Mouse (Mus musculus) gastrocnemius, adult 2 months (tissue): ENCODE data around the gene Cenpp. TPM values are rescaled to one million over a fixed set of nuclear protein-coding genes. Genes with fewer than 3 reads are reported as not detected.

ENCODE experiments used
- DNase-seq: peaks from one replicate; pipeline ENCODE4 v3.0.0; 2022
- H3K27ac ChIP-seq: fragments of 200-600 bp; 2 replicates; pipeline ENCODE4 v1.8.1; 2022; ENCODE audit warnings: mild to moderate bottlenecking
- H3K4me3 ChIP-seq: fragments of 200-600 bp; 2 replicates; pipeline ENCODE4 v1.8.1; 2022; ENCODE audit warnings: mild to moderate bottlenecking, moderate library complexity
- CTCF ChIP-seq: fragments of 200-600 bp; IDR thresholded peaks from 2 replicates; pipeline ENCODE4 v1.8.1; 2022; ENCODE audit warnings: antibody characterized with exemption, mild to moderate bottlenecking, moderate library complexity
- intact Hi-C: fragments of 180-260 bp; cut with DNase I; formaldehyde crosslinking; loops from one replicate; pipeline ENCODE4 v1.15.1; 2025
- long read RNA-seq, 2 experiments: library from polyadenylated mRNA; stranded (forward); transcript quantifications; one replicate each; pipeline ENCODE4 v2.0.0; 2021
- total RNA-seq, 2 experiments: library from RNA; stranded (reverse); gene quantifications; 2 replicates each; pipeline ENCODE4 v1.2.3; 2021

Gene Cenpp
- under 1 TPM; 0.79 to 0.86 TPM for total RNA-seq
- long read RNA-seq, experiment 1, partial matches to known transcripts: 0 of 16 reads
- long read RNA-seq, experiment 1, other reads (novel, unspliced or antisense): 15 of 16 reads
- long read RNA-seq, experiment 2, partial matches to known transcripts: 0 of 11 reads
- long read RNA-seq, experiment 2, other reads (novel, unspliced or antisense): 11 of 11 reads

DNA sequence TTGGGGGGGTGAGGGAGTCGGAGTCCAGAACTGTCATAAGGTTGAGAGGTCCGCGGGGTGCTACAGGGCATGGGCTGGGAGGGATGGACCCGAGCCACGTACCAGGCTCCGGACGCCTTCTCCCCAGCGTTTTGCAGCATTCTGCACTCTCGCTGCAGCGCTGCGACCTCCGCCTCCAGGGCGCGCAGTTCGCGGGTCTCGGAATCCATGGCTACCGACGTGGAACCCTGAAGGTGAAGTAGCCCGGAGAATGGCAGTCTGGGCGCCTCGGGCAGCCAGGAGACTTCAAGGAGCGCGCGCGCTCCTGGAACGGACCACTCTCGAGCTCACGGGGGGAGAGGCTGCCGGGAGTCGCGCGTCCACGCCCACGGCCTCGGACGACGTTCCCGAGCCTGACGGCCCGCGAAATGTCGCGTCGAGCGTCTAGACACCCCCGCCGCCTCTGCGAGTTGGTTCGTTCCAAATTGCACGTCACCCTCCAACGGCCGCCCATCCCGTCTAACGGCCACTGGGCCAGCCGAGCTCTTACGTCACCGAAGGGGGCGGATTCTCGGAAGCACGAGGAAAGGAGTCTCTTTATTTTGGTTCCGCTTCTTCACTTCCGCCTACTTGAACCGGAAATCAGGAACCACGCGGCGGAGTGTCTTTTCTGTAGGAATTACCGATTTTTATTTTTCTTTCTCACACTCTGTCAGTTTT, at the start of gene Cenpp, which contains the start of gene Nol8:
Cenpp (minus strand) TSS at position 305 of the 699 bp plus-strand sequence.
Nol8 (plus strand) TSS at position 598 of the 699 bp plus-strand sequence.
- Histone ChIP-seq H3K27ac (peak within 1 kb of the TSS; percentile 93), H3K4me3 (peak within 1 kb of the TSS; percentile 79)
- intact Hi-C loops: loop anchor here (5.0 kb wide), 1 partner anchor 325 kb away; no protein-coding TSS in a partner anchor
- TF ChIP-seq CTCF: no peak
- DNase-seq: peak; percentile 100

DNA sequence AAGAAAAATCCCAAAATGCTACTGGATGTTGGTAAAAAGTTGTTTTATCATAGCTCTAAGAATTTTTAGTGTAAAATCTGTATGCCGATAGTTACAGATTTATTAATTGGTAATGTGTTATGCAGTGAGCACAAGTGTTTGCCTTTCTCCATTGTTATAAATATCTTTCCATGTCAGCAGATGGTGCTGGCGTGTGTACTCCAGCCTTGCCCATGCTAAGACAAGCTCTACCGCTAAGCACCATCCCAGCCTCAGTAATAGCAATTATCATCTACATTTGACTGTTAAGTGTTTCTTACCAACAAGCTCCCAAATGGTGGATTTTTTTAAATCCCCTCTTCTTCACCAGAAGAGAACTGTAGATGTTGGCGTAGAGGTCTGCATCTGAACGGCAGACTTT, 38.5 kb upstream of the Cenpp start:
- Histone ChIP-seq H3K27ac (no peak overlapping the region), H3K4me3 (no peak overlapping the region)
- intact Hi-C loops: no loop called here
- DNase-seq: no peak
- no peak for TF ChIP-seq CTCF

DNA sequence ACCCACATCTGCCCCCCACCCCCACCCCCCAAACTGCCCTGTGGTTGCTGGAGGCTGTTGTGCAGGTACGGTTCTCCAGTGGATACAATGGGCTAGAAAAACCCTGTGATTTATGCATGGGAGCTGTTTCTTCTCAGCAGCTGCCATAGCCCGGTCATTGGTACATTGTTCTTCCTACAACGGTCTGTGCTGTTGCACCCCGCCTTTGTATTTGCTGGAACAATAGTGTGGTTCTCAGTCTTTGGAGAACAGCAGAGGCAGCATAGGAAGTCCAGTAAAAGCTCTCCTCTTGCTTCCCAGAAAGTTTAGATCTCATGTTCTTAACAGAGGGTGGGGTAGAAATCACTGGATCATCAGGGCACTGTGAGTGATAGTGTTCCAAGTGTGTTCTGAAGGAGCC, 31.7 kb upstream of the Cenpp start:
- Histone ChIP-seq H3K27ac (peak overlapping the region; percentile 46; the same call in 1 of the 2 replicates), H3K4me3 (no peak overlapping the region)
- no peak for DNase-seq
- intact Hi-C loops: no loop called here
- TF ChIP-seq CTCF: no peak

DNA sequence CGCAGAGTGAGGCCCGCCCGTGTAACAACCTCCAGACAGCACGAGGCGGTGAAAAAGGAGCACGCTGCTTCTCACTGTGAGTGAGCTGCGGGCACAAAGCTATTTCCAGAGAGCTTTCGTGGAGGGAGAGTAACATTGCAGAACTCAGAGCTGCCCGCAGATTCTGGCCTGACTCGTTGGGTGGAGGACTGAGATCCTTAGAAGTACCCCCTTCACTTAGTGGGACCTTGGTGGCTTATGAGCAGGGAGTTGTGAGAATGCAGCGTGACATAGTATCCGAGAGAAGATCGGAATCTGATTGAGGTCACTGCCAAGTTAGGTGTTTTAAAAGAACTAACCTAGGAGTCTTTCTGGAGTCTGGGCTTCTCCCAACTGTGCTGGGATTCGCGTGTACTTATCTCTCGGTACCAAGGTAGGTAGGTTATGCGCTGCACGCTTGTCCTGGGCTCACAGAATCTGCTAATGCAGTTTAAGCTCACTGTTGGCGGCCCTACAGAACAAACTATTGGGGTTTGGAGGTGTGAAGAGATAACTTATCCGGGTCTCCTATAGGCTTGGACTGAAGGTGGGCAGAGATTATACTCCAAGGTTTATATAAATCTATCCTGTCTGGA, 29.8 kb upstream of the Cenpp start:
- DNase-seq: no peak
- H3K4me3 ChIP-seq: peak overlapping the region; percentile 91
- intact Hi-C loops: no loop called here
- H3K27ac ChIP-seq: peak overlapping the region; percentile 91
- no peak for TF ChIP-seq CTCF

DNA sequence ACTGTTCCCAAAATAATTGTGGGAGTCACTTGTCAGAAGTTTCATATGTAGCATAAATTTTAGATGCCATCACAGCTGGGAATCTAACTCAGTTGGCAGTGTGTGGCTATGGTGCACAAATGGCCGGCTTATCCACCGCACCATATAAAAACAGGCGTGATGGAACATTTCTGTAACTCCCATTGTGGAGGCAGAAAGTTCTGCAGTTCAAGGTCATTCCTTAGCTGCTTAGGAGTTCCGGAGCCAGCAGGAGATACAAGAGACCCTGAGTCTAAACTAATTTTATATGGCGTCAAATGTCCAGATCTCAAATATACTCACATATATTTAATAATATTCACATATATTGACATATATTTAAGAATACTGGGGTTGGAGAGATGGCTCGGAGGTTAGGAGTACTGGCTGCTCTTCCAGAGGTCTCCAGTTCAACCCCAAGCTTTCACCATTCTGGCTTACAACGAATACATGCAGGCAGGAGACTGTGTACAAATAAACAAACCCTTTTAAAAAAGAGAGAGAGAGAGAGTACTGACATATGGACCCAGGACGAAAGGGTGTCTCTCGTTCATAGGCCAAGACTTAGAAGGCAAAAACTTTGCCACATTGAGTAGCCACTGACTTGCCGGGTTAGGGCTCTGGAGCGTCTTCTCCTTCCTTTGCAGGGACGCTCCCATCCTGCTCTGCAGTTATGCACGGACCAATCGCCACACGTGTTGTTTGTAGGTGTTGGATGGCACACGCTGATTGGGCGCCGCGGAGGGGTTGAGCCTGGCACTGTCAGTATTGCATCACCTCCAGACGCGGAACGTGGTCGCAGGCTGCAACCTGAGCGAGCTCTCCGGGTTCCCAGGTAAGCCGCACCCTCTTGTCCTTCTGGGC, 29.0 kb upstream of the Cenpp start, which contains the start of gene Iars:
Iars (plus strand) TSS at position 750 of the 882 bp plus-strand sequence.
- TF ChIP-seq CTCF: no peak
- DNase-seq: peak; percentile 99
- H3K4me3 ChIP-seq: peak within 1 kb of the TSS; percentile 91
- peak within 1 kb of the TSS; percentile 91 for H3K27ac ChIP-seq
- intact Hi-C loops: no loop called here

DNA sequence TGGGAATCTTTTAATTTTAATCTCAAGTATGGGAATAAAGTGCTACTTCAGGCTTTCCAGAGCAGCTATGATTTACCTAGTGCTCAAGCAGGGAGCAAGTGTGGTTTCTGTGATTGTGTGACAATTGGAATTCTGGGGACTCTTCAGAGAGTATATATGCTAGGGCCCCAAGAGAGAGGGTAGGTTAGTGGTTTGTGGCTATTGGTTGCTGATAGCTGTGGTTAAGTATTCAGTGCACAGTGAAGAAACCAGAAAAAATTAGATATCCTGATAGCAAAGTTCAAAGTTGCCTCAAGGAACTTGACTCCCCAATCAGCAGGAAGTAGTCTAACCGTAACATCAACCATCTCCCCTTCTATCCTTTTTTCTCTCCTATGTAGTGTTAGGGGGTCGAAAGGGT, 25.2 kb upstream of the Cenpp start:
- TF ChIP-seq CTCF: no peak
- no peak overlapping the region for H3K4me3 ChIP-seq
- intact Hi-C loops: no loop called here
- no peak overlapping the region for H3K27ac ChIP-seq
- DNase-seq: no peak

DNA sequence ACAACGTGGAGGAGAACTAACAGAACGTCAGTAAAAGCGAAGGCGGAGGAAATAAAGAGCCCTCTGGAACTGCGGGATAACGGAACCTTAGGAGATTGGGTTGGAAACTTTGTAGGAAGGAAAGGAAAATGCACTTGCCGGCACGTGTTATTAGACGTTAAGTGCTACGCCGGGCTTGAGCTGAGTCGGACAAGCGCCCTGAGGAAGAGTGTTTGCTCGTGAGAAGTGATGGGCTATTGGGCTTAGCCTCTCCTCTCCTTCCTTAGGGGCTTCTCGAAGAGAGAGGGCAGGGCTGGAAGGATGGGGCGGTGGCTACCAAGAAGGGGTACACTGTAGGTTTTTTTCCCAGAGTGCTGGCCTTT, 576 bp upstream of the Cenpp start:
- no peak for TF ChIP-seq CTCF
- intact Hi-C loops: loop anchor here (5.0 kb wide), 1 partner anchor 326 kb away; no protein-coding TSS in a partner anchor
- DNase-seq: peak; percentile 70
- H3K27ac ChIP-seq: peak overlapping the region; percentile 93
- H3K4me3 ChIP-seq: peak overlapping the region; percentile 79

DNA sequence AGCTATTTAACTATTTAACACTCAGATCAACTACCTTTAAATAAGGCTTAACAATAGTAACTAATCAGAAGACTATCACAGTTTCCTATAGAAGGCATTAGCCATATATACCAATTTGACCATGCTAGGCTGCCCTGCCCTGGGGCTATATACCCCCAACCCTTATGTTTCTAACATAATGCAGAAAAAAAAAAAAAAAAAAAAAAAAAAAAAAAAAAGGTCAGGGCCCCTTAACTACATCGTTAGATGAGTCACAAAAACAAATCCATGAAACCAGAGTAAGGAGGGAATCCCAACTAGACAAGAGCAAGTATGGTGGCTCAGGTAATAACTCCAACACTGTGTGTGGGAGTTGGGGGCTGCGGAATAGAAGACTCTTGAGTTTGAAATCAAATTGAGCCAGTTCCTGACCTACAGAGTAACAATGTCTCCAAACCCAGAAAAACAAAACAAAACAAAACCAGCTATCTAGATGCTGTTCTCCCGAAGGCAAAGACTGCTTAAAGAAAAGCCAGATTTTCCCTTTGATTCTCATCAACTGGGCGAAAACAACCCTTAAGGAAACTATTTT, 719 bp downstream of the Cenpp start:
- intact Hi-C loops: loop anchor here (5.0 kb wide), 1 partner anchor 325 kb away; no protein-coding TSS in a partner anchor
- no peak for DNase-seq
- TF ChIP-seq CTCF: no peak
- Histone ChIP-seq H3K4me3 (peak overlapping the region; percentile 79), H3K27ac (no peak overlapping the region)

DNA sequence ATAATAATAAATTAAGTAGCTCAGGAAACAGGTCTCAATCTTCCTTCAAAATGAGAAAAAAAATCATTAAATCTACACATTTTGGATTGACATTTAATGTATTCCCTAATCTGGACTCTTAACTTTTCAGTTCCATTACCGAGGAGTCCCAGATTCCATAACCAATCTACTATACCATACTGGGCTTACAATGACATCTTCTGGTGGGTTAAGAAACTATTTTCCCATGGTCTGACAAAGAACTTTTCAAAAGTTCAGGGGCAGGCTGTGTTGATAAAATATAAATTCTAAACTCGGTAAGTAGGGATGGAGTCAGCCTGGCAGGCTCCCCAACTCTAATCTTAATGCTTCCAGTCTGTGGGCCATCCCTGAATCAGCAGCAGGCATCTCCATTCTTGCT, 1.4 kb downstream of the Cenpp start:
- intact Hi-C loops: loop anchor here (5.0 kb wide), 1 partner anchor 324 kb away; no protein-coding TSS in a partner anchor
- Histone ChIP-seq H3K4me3 (no peak overlapping the region), H3K27ac (no peak overlapping the region)
- no peak for DNase-seq
- no peak for TF ChIP-seq CTCF

DNA sequence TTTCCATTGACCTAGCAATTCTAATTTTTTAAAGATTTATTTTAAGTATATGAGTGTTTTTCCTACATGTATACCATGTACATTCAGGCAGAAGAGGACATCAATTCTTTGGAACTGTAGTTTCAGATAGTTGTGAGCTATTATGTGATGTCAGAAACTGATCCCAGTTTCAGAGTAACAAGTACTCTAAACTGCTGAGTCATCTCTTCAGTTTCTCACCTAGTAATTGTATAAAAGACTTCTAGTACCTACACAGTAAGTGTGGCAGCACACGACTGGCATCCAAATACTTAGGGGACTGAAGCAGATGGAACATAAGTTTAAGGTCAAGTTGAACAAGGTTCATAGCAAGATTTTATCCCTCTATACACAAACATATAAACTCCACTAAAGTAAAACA, 6.6 kb downstream of the Cenpp start:
- Histone ChIP-seq H3K4me3 (no peak overlapping the region), H3K27ac (no peak overlapping the region)
- DNase-seq: no peak
- TF ChIP-seq CTCF: no peak
- intact Hi-C loops: no loop called here

DNA sequence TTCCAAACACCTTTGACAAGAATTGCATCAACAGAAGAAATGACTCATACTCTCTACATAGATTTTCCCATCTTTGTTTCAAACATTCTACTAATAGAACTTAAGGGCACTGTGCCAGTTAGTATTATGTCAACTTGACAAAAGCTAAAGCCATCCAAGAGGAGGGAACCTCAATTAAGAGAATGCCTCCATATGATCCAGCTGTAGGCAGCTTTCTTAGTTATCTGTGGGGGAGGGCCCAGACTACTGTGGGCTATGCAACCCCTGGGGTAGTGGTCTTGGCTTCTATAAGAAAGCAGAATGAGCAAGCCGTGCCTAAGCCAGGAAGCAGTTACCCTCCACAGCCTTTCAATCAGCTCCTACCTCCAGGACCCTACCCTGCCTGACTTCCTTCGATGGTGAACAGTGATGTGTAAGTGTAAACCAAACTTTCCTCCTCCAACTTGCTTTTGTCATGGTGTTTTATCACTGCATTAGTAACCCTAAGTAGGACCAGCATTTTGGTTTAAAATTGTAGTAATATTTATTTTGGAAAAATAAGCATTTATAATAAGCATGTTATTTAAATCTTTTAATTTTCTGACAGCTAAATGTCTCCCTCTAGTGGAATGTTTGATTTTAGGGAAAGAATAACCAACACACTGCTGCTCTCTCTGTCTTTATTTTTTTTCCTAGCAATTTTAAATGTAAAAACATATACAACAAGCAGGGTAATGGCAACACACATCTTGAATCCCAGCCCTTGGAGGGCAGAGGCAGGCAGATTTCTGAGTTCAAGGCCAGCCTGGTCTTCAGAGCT, 7.7 kb downstream of the Cenpp start:
- peak; percentile 82 for TF ChIP-seq CTCF
- H3K4me3 ChIP-seq: no peak overlapping the region
- no peak for DNase-seq
- peak overlapping the region; percentile 52 for H3K27ac ChIP-seq
- intact Hi-C loops: loop anchor here (1.0 to 5.0 kb wide), 2 partner anchors 83 to 196 kb away; no protein-coding TSS in a partner anchor
